26 mouse cellular contexts compared by ENCODE assay signal in the genomic region with DNA sequence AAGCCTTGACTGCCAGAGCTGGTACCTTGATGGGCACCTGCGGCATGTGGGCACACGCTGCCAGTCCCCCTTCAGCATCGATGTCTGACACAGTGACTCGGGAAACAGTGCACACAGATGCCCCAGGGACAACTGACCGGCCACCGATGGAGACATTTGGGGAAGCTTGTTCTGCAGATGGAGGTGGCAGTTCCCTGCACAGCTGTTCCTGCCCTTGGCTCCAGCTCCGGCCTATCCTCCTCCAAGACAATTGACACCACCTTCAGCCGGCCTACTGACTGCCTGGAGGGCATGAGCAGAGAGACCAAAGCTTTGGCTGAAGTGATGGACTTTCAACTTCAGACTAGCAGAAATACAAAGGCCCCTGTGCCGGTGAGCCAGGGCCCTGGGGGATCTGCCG.
DNase-seq lines count a peak whose midpoint lies in the region; ATAC-seq and TF ChIP-seq lines count a peak whose summit lies in the region.
"Had no signal": no experiment of that assay in that cellular context is flagged by ENCODE, and none has a peak within 500 bp of the region (broad histone marks: within the 10 kb centered on the region; RNA-seq: fewer than 3 reads in every experiment).

No protein-coding gene starts in this region.

- no peak overlapping the region for H3K4me3 ChIP-seq in heart, embryonic 10.5 days
- H3K4me3 ChIP-seq in heart, embryonic 12.5 days = no peak overlapping the region
- H3K4me3 ChIP-seq in testis, adult 2 months (ENCODE audit: control insufficient read depth, low read depth, low read length) = peak overlapping the region; percentile 15; the same call in 1 of the 2 replicates
- no peak overlapping the region for H3K4me3 ChIP-seq in embryonic facial prominence, embryonic 10.5 days
- H3K4me3 ChIP-seq: embryonic facial prominence, embryonic 12.5 days; embryonic facial prominence, embryonic 15.5 days; heart, adult 2 months; heart, embryonic 15.5 days; hindbrain, embryonic 15.5 days had no signal

- WGBS in heart, embryonic 10.5 days = 84% methylated on average over 10 of the region's 10 CpGs
- WGBS in heart, embryonic 12.5 days = 85% methylated on average over 10 of the region's 10 CpGs
- WGBS in embryonic facial prominence, embryonic 10.5 days = 68% methylated on average over 10 of the region's 10 CpGs

- no peak overlapping the region for H3K4me2 ChIP-seq in heart, embryonic 12.5 days
- H3K4me2 ChIP-seq: embryonic facial prominence, embryonic 12.5 days; embryonic facial prominence, embryonic 15.5 days; heart, embryonic 11.5 days; heart, embryonic 15.5 days; hindbrain, embryonic 15.5 days had no signal

- no peaks in the 10 kb centered on the region for H3K36me3 ChIP-seq in heart, embryonic 10.5 days
- no peaks in the 10 kb centered on the region for H3K36me3 ChIP-seq in heart, embryonic 12.5 days
- H3K36me3 ChIP-seq in testis, adult 2 months (ENCODE audit: control insufficient read depth, insufficient read depth, low read length) = no peaks in the 10 kb centered on the region
- no peaks in the 10 kb centered on the region for H3K36me3 ChIP-seq in embryonic facial prominence, embryonic 10.5 days (replicated peaks)
- H3K36me3 ChIP-seq: embryonic facial prominence, embryonic 12.5 days; embryonic facial prominence, embryonic 15.5 days; heart, embryonic 15.5 days; hindbrain, embryonic 15.5 days had no signal

- H3K4me1 ChIP-seq in heart, embryonic 10.5 days = peaks cover 46% of the 10 kb centered on the region
- H3K4me1 ChIP-seq in heart, embryonic 12.5 days (replicated peaks) = peaks cover 22% of the 10 kb centered on the region
- no peaks in the 10 kb centered on the region for H3K4me1 ChIP-seq in testis, adult 2 months (ENCODE audit: control insufficient read depth, insufficient read depth, low read length)
- H3K4me1 ChIP-seq in embryonic facial prominence, embryonic 10.5 days = peaks cover 68% of the 10 kb centered on the region

- no peak for TF ChIP-seq POLR2A in testis, adult 2 months (IDR thresholded peaks at IDR 0.05; ENCODE audit: control insufficient read depth, low read depth, low read length)

- no peak for DNase-seq in heart, embryonic 10.5 days (ENCODE audit: low spot score)
- DNase-seq in testis, postnatal 10 days (ENCODE audit: low spot score) = no peak
- no peak for DNase-seq in embryonic facial prominence, embryonic 10.5 days (ENCODE audit: low spot score)
- DNase-seq in adrenal gland, postnatal 14 days = no peak
- no peak for DNase-seq in ovary, postnatal 14 days (ENCODE audit: low spot score)
- DNase-seq: adrenal gland, postnatal 10 days; cerebellum, adult 11 months; cerebellum, adult 2 months; cerebellum, adult 9-11 months; cerebellum, postnatal 25 days; embryo, embryonic 11 days; gastrocnemius, postnatal 36 days; heart, adult 2 months; heart, postnatal 10 days; heart, postnatal 36 days; kidney, adult 2 months had no signal

- peak overlapping the region; percentile 17 for H3K27ac ChIP-seq in heart, embryonic 10.5 days
- no peak overlapping the region for H3K27ac ChIP-seq in heart, embryonic 12.5 days (ENCODE audit: poor library complexity, severe bottlenecking)
- H3K27ac ChIP-seq in testis, adult 2 months (ENCODE audit: control insufficient read depth, insufficient read depth, low read depth, low read length) = no peak overlapping the region
- H3K27ac ChIP-seq in embryonic facial prominence, embryonic 10.5 days (replicated peaks) = peak overlapping the region; percentile 46; the same call in 1 of the 2 replicates
- H3K27ac ChIP-seq: embryonic facial prominence, embryonic 12.5 days; embryonic facial prominence, embryonic 15.5 days; heart, adult 2 months; heart, embryonic 15.5 days; hindbrain, embryonic 15.5 days had no signal

- no peak for TF ChIP-seq CTCF in testis, adult 2 months (IDR thresholded peaks at IDR 0.05; ENCODE audit: control insufficient read depth, insufficient read depth, insufficient replicate concordance, low read depth, low read length)

- ATAC-seq in heart, embryonic 12.5 days (ENCODE audit: insufficient number of reproducible peaks, low FRiP score) = no peak
- ATAC-seq: CD4-positive, CD25-positive, alpha-beta regulatory T cell, adult 4 months; forebrain, embryonic 14.5 days; intestine, postnatal 0 days had no signal

- no peaks in the 10 kb centered on the region for H3K9me3 ChIP-seq in heart, embryonic 10.5 days
- H3K9me3 ChIP-seq in heart, embryonic 12.5 days (replicated peaks) = no peaks in the 10 kb centered on the region
- no peaks in the 10 kb centered on the region for H3K9me3 ChIP-seq in embryonic facial prominence, embryonic 10.5 days
- H3K9me3 ChIP-seq: embryonic facial prominence, embryonic 12.5 days; embryonic facial prominence, embryonic 15.5 days; heart, embryonic 15.5 days; hindbrain, embryonic 15.5 days had no signal

- H3K27me3 ChIP-seq in heart, embryonic 10.5 days (ENCODE audit: insufficient read depth, poor library complexity, severe bottlenecking) = peaks cover 12% of the 10 kb centered on the region
- H3K27me3 ChIP-seq in heart, embryonic 12.5 days (replicated peaks) = no peaks in the 10 kb centered on the region; the same call in 1 of the 2 replicates
- no peaks in the 10 kb centered on the region for H3K27me3 ChIP-seq in testis, adult 2 months (ENCODE audit: control insufficient read depth, insufficient read depth, low read length)
- peaks cover 25% of the 10 kb centered on the region for H3K27me3 ChIP-seq in embryonic facial prominence, embryonic 10.5 days (replicated peaks; ENCODE audit: low read depth, poor library complexity, severe bottlenecking)
- H3K27me3 ChIP-seq: embryonic facial prominence, embryonic 12.5 days; embryonic facial prominence, embryonic 15.5 days; heart, embryonic 15.5 days had no signal

- H3K9ac ChIP-seq in heart, embryonic 12.5 days = no peak overlapping the region
- H3K9ac ChIP-seq: embryonic facial prominence, embryonic 12.5 days; embryonic facial prominence, embryonic 15.5 days; heart, embryonic 15.5 days; hindbrain, embryonic 15.5 days had no signal

Comparison
In these comparisons a context has a peak if more than half of its experiments do, and no peak if none do; other contexts are left out.
1. H3K27ac ChIP-seq: peak in heart, embryonic 10.5 days (single experiment) and embryonic facial prominence, embryonic 10.5 days (single experiment); none in heart, embryonic 12.5 days (single experiment) and testis, adult 2 months (single experiment).